Mouse (Mus musculus) neural tube, embryonic 11.5 days (tissue): ENCODE measurements around the gene 1110008L16Rik. TPM values are rescaled to one million over a fixed set of nuclear protein-coding genes. Genes with fewer than 3 reads are reported as not detected.

Source experiments
- ATAC-seq: fragments of 200-750 bp; cut with Nextera tagmentation; 2 replicates; pipeline ENCODE4 v1.8.0; 2017; ENCODE audit warnings: moderate number of reproducible peaks, mild to moderate bottlenecking, moderate TSS enrichment, moderate library complexity; ENCODE audit not compliant: insufficient read depth, low FRiP score, low TSS enrichment
- DNase-seq: peaks from one replicate; pipeline ENCODE4 v3.0.0-alpha.2; 2015; ENCODE audit warnings: low spot score
- H3K27ac ChIP-seq: fragments of 300-500 bp; sonication (generic); 2 replicates; pipeline ENCODE4 v1.5.1; 2014; ENCODE audit warnings: low read depth, mild to moderate bottlenecking, low read length
- H3K27me3 ChIP-seq: fragments of 300-500 bp; sonication (generic); 2 replicates; pipeline ENCODE4 v1.6.1; 2014; ENCODE audit warnings: mild to moderate bottlenecking, low read length, mixed read lengths; ENCODE audit not compliant: control insufficient read depth, insufficient read depth
- H3K36me3 ChIP-seq: fragments of 300-500 bp; sonication (generic); 2 replicates; pipeline ENCODE4 v1.6.1; 2014; ENCODE audit warnings: mild to moderate bottlenecking, low read length, moderate library complexity, mixed read lengths; ENCODE audit not compliant: control insufficient read depth, insufficient read depth
- H3K4me1 ChIP-seq: fragments of 300-500 bp; sonication (generic); 2 replicates; pipeline ENCODE4 v1.6.1; 2014; ENCODE audit warnings: low read length, mixed read lengths; ENCODE audit not compliant: control insufficient read depth, insufficient read depth
- H3K4me2 ChIP-seq: fragments of 300-500 bp; sonication (generic); 2 replicates; pipeline ENCODE4 v1.6.1; 2014; ENCODE audit warnings: low read depth, mild to moderate bottlenecking, moderate library complexity
- H3K4me3 ChIP-seq: fragments of 300-500 bp; sonication (generic); 2 replicates; pipeline ENCODE4 v1.5.1; 2014; ENCODE audit warnings: low read depth, low read length
- H3K9ac ChIP-seq: fragments of 300-500 bp; sonication (generic); 2 replicates; pipeline ENCODE4 v1.6.1; 2014; ENCODE audit warnings: mild to moderate bottlenecking, low read length
- H3K9me3 ChIP-seq: fragments of 300-500 bp; sonication (generic); 2 replicates; pipeline ENCODE4 v1.6.1; 2016; ENCODE audit warnings: low read length; ENCODE audit not compliant: control insufficient read depth
- WGBS: fragments of 180-500 bp; shearing (Covaris S2); extraction: QIAGEN DNeasy Blood & Tissue Kit; methylation state at CpG from one replicate; pipeline ENCODE4 v1.1.7; 2014; 5-methylcytosine and 5-hydroxymethylcytosine counted together
- polyA plus RNA-seq: library from polyadenylated mRNA; unstranded; fragments of >200 nt; fragmentation: Nextera tagmentation; extraction: Ambion mirVana; gene quantifications from 2 replicates; pipeline ENCODE4 v1.2.1, GENCODE M21; 2014

1110008L16Rik gene
- polyA plus RNA-seq, 1 experiment from 2014 or later: 17.3 TPM

DNA sequence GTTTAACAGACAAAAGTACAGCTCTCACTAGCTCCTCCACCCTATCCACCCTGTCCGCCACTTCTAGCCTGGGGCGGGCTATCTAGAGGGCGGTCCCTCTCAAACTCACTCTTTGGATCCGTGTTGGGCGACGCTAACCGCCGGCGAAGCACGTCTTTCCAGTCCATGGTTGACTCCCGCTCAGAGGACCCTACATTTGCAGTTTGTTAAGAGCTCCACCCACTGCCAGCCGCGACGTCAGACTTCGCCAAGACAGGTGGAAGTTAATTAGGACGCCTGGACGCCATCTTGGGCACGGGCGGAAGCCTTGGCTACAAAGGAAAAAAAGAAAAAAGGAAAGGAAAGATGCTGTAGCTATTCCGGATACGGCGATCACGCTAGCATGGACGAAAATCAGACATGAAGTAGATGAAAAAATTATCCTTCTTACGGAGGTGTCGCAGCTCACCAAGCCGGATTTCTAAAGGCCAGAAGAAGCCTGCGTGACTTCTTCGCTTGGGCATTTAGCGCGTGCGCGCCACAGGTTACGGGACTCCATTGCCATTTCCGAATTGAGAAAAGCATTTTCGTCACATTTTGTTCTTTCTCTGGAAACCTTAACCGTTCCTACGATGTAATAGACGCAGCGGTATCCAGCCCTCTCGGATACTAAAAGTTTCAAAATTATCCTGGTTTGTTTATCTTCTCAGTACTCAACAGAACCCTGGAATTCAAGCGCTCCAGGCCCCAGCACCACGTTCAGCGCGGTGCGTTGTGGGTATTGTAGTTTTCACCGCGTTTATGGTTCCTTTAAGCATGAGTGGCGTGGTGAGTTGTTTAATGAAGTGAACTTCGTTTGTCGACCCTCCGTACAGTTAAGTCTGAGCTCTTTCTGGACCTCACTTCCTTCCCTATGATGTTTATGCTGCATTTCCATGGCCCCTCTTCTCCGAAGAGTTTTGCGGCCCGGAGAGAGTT lies 3.4 kb downstream of the 1110008L16Rik start, which contains the start of gene Ppp2r3c:
TSS of gene Ppp2r3c (minus strand) at position 514 of the 957 bp plus-strand sequence.
- Histone ChIP-seq H3K4me2 (peak within 1 kb of the TSS; percentile 65), H3K9ac (peak within 1 kb of the TSS; percentile 83), H3K4me3 (peak within 1 kb of the TSS; percentile 57), H3K27ac (peak within 1 kb of the TSS; percentile 74), H3K9me3 (no peaks in the 10 kb centered on the region), H3K36me3 (peaks cover 5% of the 10 kb centered on the region; the same call in 1 of the 2 replicates), H3K27me3 (no peaks in the 10 kb centered on the region), H3K4me1 (peaks cover 7% of the 10 kb centered on the region; the same call in 1 of the 2 replicates)
- DNase-seq: peak; percentile 93
- ATAC-seq: peak; percentile 92
- WGBS: under 1% methylated on average over 55 of the region's 55 CpGs

DNA sequence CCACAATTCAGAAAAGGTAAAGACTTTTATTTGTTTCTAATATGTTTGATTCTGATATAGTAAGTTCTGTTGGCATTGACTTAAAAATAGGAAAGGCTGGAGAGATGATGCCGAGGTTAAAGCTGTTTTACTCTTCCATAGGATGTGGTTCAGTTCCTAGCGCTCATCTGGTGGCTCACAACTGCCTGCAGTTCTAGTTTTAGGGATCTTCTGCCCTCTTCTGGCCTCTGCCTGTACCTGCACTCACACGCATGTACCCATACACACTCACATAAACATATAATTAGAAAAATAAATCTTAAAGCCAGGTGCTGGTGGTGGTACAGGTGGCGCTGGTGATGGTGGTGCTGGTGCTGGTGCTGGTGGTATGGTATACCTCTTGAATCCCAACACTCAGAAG lies 7.0 kb downstream of the 1110008L16Rik start:
- DNase-seq (no peak), ATAC-seq (no peak)
- Histone ChIP-seq H3K36me3 (no peaks in the 10 kb centered on the region), H3K4me1 (peaks cover 5% of the 10 kb centered on the region; the same call in 1 of the 2 replicates), H3K9ac (no peak overlapping the region), H3K4me3 (no peak overlapping the region), H3K4me2 (no peak overlapping the region), H3K27ac (no peak overlapping the region), H3K27me3 (no peaks in the 10 kb centered on the region), H3K9me3 (no peaks in the 10 kb centered on the region)
- 92% methylated on average over 4 of the region's 4 CpGs for WGBS

DNA sequence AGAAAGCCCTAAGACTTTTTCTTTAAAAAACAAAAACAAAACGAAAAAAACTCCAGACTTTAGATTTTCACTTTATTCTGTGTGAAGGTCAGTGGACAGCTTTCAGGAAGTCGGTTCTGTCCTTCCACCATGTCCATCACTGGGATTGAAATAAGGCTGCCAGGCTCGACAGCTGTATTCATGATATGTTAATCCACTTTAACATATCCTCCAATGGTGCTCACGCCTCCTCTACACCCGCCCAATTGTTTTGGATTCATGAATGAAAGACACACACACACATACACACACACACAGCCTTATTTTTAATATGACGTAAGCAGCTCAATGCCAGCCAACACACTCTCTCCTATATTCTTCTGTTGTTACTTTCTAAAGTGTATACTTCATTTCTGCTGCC lies 8.2 kb downstream of the 1110008L16Rik start:
- ATAC-seq (no peak), DNase-seq (no peak)
- Histone ChIP-seq H3K9me3 (no peaks in the 10 kb centered on the region), H3K4me3 (no peak overlapping the region), H3K27me3 (no peaks in the 10 kb centered on the region), H3K4me2 (no peak overlapping the region), H3K36me3 (no peaks in the 10 kb centered on the region), H3K4me1 (no peaks in the 10 kb centered on the region), H3K9ac (no peak overlapping the region), H3K27ac (no peak overlapping the region)
- 89% methylated on average over 6 of the region's 6 CpGs for WGBS

DNA sequence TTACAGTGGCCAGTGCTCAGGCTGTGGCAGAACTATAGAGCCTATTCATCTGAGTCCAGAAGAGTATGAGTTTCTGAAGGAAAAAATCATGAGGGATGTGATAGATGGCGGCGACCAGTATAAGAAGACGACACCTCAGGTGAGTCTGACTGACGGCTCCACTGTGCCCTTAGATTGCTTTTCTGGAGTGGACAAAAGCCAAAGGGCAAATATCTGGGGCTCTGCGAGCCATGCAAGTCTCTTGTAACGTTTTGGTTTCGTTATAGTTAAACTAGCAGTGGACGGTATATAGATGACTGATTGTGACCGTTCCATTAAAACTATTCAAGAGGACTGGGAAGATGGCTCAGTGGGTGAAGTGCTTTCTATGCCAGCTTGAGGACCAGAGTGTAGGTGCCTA lies 9.4 kb downstream of the 1110008L16Rik start:
- Histone ChIP-seq H3K4me1 (no peaks in the 10 kb centered on the region), H3K9me3 (no peaks in the 10 kb centered on the region), H3K36me3 (no peaks in the 10 kb centered on the region), H3K4me2 (no peak overlapping the region), H3K9ac (no peak overlapping the region), H3K27me3 (no peaks in the 10 kb centered on the region), H3K4me3 (no peak overlapping the region), H3K27ac (no peak overlapping the region)
- 93% methylated on average over 9 of the region's 9 CpGs for WGBS
- DNase-seq (no peak), ATAC-seq (no peak)

DNA sequence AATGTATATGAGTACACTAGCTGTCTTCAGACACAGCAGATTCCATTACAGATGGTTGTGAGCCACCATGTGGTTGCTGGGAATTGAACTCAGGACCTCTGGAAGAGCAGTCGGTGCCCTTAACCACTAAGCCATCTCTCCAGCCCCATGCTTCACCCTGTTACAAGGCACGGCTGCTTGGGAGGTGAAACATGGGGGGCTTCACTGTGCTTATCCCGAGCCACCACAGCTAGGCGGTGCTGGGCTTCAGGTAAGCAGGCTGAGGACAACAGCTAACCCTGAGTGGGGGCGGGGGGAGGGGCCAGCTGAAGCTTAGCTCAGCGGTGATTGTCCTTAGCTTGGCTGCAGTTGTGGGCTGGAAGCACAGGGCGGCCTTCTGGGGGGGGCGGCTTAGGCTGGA lies 10.1 kb downstream of the 1110008L16Rik start:
- 85% methylated on average over 8 of the region's 8 CpGs for WGBS
- Histone ChIP-seq H3K27ac (no peak overlapping the region), H3K4me1 (no peaks in the 10 kb centered on the region), H3K27me3 (no peaks in the 10 kb centered on the region), H3K9me3 (no peaks in the 10 kb centered on the region), H3K4me3 (no peak overlapping the region), H3K36me3 (no peaks in the 10 kb centered on the region), H3K4me2 (no peak overlapping the region), H3K9ac (no peak overlapping the region)
- DNase-seq (no peak), ATAC-seq (no peak)

DNA sequence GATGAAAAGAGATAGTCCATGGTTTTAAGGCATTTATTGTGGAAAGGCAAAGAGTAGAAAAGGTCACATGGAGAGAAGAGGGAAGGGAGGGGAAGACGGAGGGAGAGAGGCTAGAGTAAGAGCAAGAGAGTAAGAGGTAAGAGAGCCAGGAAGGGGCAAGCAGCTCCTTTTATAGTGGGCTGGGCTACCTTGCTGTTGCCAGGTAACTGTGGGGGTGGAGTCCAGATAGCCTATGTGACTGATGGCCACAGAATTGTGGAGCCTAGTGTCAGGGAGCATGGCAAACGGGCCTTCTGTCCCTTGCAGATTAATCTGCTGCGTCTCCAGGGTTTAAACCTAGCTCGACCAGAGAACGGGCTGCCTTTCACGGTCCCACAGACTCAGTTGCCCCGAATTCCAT lies 12.5 kb downstream of the 1110008L16Rik start:
- no peaks in the 10 kb centered on the region for H3K27me3 ChIP-seq
- no peak overlapping the region for H3K27ac ChIP-seq
- H3K9me3 ChIP-seq: no peaks in the 10 kb centered on the region
- no peak overlapping the region for H3K4me2 ChIP-seq
- H3K36me3 ChIP-seq: no peaks in the 10 kb centered on the region
- 87% methylated on average over 7 of the region's 7 CpGs for WGBS
- H3K4me1 ChIP-seq: no peaks in the 10 kb centered on the region
- ATAC-seq: no peak
- H3K9ac ChIP-seq: no peak overlapping the region
- no peak overlapping the region for H3K4me3 ChIP-seq
- no peak for DNase-seq

DNA sequence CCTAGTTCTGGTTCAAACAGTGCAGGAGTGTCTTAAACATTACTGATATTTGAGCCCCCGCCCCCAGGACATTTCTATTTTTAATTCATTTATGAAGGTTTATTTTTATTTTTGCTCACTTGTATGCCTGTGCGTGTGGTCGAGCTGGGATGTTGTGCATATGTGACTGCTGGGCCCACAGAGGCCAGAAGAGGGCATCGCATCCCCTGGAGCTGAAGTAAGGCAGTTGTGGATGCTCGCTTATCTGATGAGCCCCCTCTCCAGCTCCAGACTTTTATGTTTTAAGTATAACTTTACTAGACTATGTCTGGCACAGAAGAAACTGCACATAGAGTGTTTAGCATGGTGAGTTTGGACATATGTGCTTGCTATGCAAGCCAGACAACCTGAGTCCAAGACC lies 14.5 kb downstream of the 1110008L16Rik start:
- Histone ChIP-seq H3K4me2 (no peak overlapping the region), H3K9me3 (no peaks in the 10 kb centered on the region), H3K27me3 (no peaks in the 10 kb centered on the region), H3K4me1 (no peaks in the 10 kb centered on the region), H3K9ac (no peak overlapping the region), H3K36me3 (no peaks in the 10 kb centered on the region), H3K4me3 (no peak overlapping the region), H3K27ac (no peak overlapping the region)
- WGBS: 86% methylated on average over 5 of the region's 5 CpGs
- no peak for ATAC-seq
- no peak for DNase-seq

DNA sequence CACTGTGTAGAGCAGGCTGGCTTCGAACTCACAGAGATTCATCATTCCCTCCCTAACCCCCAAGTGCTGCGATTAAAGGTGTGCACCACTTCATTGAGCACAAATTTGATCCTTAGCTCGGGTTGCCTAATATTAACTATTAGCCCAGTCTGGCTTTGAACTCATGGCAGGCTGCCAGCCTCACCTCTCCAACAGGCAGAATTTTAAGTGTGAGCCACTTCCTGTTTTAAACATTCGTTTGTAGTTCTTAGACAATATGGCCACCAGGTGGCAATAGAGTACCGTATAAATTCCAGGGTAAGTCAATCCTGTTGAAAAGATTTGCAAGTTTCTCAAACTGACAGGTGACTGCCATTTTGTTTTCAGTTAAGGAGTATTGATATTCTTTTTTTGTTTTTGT lies 15.8 kb downstream of the 1110008L16Rik start:
- 58% methylated on average over 5 of the region's 5 CpGs for WGBS
- ATAC-seq (no peak), DNase-seq (peak; percentile 61)
- no peaks in the 10 kb centered on the region for H3K36me3 ChIP-seq
- H3K4me3 ChIP-seq: no peak overlapping the region
- H3K27ac ChIP-seq: no peak overlapping the region
- no peak overlapping the region for H3K4me2 ChIP-seq
- H3K4me1 ChIP-seq: no peaks in the 10 kb centered on the region
- no peaks in the 10 kb centered on the region for H3K27me3 ChIP-seq
- H3K9ac ChIP-seq: no peak overlapping the region
- H3K9me3 ChIP-seq: no peaks in the 10 kb centered on the region
